In the genomic region with DNA sequence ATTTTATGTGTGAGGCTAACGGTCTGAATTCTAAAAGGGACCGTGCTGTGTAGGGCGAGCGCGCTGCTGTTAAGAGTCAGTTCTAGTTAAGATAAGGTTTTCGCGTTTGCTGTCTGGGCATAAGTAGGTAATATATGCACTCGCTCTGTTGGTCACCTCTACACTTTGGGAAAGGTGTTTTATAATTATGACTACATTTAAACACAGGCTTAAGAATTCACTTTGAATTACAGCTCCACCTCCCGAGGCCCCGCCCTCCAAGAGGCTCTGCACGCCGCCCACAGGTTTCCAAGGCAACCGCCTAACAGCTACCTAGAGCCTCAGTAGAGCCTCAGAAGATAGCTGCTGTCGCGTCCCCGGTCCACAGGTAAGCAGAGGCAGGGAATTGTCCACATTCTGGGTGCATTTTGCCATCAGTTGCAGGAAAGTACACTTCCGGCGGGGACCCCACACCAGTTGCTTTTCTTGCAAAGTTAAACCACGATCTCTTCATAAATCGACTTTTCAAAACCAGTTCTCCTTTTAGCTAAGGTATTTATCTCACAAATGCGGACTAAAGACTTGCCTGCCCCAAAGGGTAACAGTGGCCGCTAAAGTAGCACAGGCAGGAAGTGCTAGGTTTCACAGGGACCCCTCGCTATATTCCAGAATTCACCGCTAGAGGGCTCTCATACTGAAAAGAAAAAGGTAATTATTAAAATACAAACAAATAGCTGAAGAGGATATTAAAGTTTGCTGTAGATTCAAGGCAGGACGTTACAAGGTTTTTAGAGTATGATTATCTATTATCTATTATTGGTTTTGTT, we compare ENCODE assay signal across 8 mouse cellular contexts. TPM values are rescaled to one million over a fixed set of nuclear protein-coding genes. Genes with fewer than 3 reads are reported as not detected.
A peak's percentile ranks its signal among the peaks of the same experiment; 100 is the strongest.
DNase-seq lines count a peak whose midpoint lies in the region; ATAC-seq and TF ChIP-seq lines count a peak whose summit lies in the region.

Gene Ak9 (plus strand): TSS at position 342 of the 806 bp plus-strand sequence.

- no peaks in the 10 kb centered on the region for H3K36me3 ChIP-seq in forebrain, embryonic 14.5 days (ENCODE audit: control insufficient read depth, insufficient read depth, low read length)
- H3K36me3 ChIP-seq in liver, embryonic 16.5 days (ENCODE audit: control insufficient read depth, insufficient read depth) = no peaks in the 10 kb centered on the region
- no peaks in the 10 kb centered on the region for H3K36me3 ChIP-seq in neural tube, embryonic 12.5 days
- no peaks in the 10 kb centered on the region for H3K36me3 ChIP-seq in stomach, postnatal 0 days (ENCODE audit: control insufficient read depth, insufficient read depth, low read length)

- under 1% methylated on average over 25 of the region's 25 CpGs for WGBS in forebrain, embryonic 14.5 days
- under 1% methylated on average over 25 of the region's 25 CpGs for WGBS in large intestine, adult 2 months
- 1% methylated on average over 25 of the region's 25 CpGs for WGBS in liver, embryonic 16.5 days (ENCODE audit: insufficient replicate concordance)
- 1% methylated on average over 25 of the region's 25 CpGs for WGBS in neural tube, embryonic 12.5 days
- WGBS in stomach, postnatal 0 days = under 1% methylated on average over 25 of the region's 25 CpGs

- H3K27ac ChIP-seq in forebrain, embryonic 14.5 days (ENCODE audit: low read depth, low read length) = peak within 1 kb of the TSS; percentile 72
- peak within 1 kb of the TSS; percentile 67 for H3K27ac ChIP-seq in liver, embryonic 16.5 days (ENCODE audit: low read length)
- H3K27ac ChIP-seq in neural tube, embryonic 12.5 days = peak within 1 kb of the TSS; percentile 62; the same call in 1 of the 2 replicates
- peak within 1 kb of the TSS; percentile 84 for H3K27ac ChIP-seq in stomach, postnatal 0 days (replicated peaks)

- peak; percentile 79 for TF ChIP-seq CTCF in stomach, postnatal 0 days (IDR thresholded peaks at IDR 0.05; ENCODE audit: low read depth)

- peak within 1 kb of the TSS; percentile 83 for H3K9ac ChIP-seq in forebrain, embryonic 14.5 days (ENCODE audit: low read length)
- peak within 1 kb of the TSS; percentile 95 for H3K9ac ChIP-seq in liver, embryonic 16.5 days (ENCODE audit: low read depth, low read length)
- H3K9ac ChIP-seq in neural tube, embryonic 12.5 days = peak within 1 kb of the TSS; percentile 86
- H3K9ac ChIP-seq in stomach, postnatal 0 days (ENCODE audit: low read length) = peak within 1 kb of the TSS; percentile 87

- intact Hi-C loops in heart, postnatal 14 days (cut with DNase I) = loop anchor here (5.0 to 10.0 kb wide), 3 partner anchors 151 to 381 kb away; partner anchors contain the start of gene Zbtb24

- ATAC-seq in forebrain, embryonic 14.5 days = peak; percentile 88
- ATAC-seq in liver, embryonic 16.5 days (ENCODE audit: low read depth) = peak; percentile 86
- ATAC-seq in neural tube, embryonic 12.5 days (ENCODE audit: low FRiP score, low read depth) = peak; percentile 82
- ATAC-seq in stomach, postnatal 0 days (ENCODE audit: low FRiP score, low TSS enrichment) = peak; percentile 86

- H3K4me2 ChIP-seq in forebrain, embryonic 14.5 days (ENCODE audit: low read length) = peak within 1 kb of the TSS; percentile 88
- peak within 1 kb of the TSS; percentile 98 for H3K4me2 ChIP-seq in liver, embryonic 16.5 days (ENCODE audit: low read depth, low read length)
- H3K4me2 ChIP-seq in neural tube, embryonic 12.5 days (replicated peaks) = peak within 1 kb of the TSS; percentile 76
- peak within 1 kb of the TSS; percentile 95 for H3K4me2 ChIP-seq in stomach, postnatal 0 days (replicated peaks; ENCODE audit: low read depth)

- no peaks in the 10 kb centered on the region for H3K9me3 ChIP-seq in forebrain, embryonic 14.5 days (replicated peaks; ENCODE audit: control insufficient read depth, low read length)
- no peaks in the 10 kb centered on the region for H3K9me3 ChIP-seq in liver, embryonic 16.5 days (replicated peaks; ENCODE audit: control insufficient read depth, low read length)
- no peaks in the 10 kb centered on the region for H3K9me3 ChIP-seq in neural tube, embryonic 12.5 days
- H3K9me3 ChIP-seq in stomach, postnatal 0 days (ENCODE audit: control insufficient read depth, low read length) = no peaks in the 10 kb centered on the region

- H3K4me1 ChIP-seq in forebrain, embryonic 14.5 days (ENCODE audit: control insufficient read depth, insufficient read depth, low read length) = peaks cover 8% of the 10 kb centered on the region
- H3K4me1 ChIP-seq in liver, embryonic 16.5 days (ENCODE audit: control insufficient read depth, low read depth, low read length) = peaks cover 13% of the 10 kb centered on the region
- H3K4me1 ChIP-seq in neural tube, embryonic 12.5 days = peaks cover 10% of the 10 kb centered on the region
- H3K4me1 ChIP-seq in stomach, postnatal 0 days (replicated peaks; ENCODE audit: control insufficient read depth, insufficient read depth) = no peaks in the 10 kb centered on the region

- H3K4me3 ChIP-seq in forebrain, embryonic 14.5 days (ENCODE audit: low read depth, low read length) = peak within 1 kb of the TSS; percentile 76
- peak within 1 kb of the TSS; percentile 94 for H3K4me3 ChIP-seq in liver, embryonic 16.5 days (ENCODE audit: low read depth, low read length)
- peak within 1 kb of the TSS; percentile 85 for H3K4me3 ChIP-seq in neural tube, embryonic 12.5 days
- peak within 1 kb of the TSS; percentile 92 for H3K4me3 ChIP-seq in stomach, postnatal 0 days (ENCODE audit: low read depth, low read length)

- TF ChIP-seq EP300 in stomach, postnatal 0 days (optimal IDR thresholded peaks at IDR 0.05) = no peak

- H3K27me3 ChIP-seq in forebrain, embryonic 14.5 days (replicated peaks; ENCODE audit: control insufficient read depth, insufficient read depth, low read length) = no peaks in the 10 kb centered on the region
- H3K27me3 ChIP-seq in liver, embryonic 16.5 days (ENCODE audit: control insufficient read depth, insufficient read depth, low read depth, low read length) = no peaks in the 10 kb centered on the region
- no peaks in the 10 kb centered on the region for H3K27me3 ChIP-seq in neural tube, embryonic 12.5 days (replicated peaks)
- no peaks in the 10 kb centered on the region for H3K27me3 ChIP-seq in stomach, postnatal 0 days (ENCODE audit: control insufficient read depth, insufficient read depth, low read length)

- peak; percentile 87 for DNase-seq in ES-CJ7 (ENCODE audit: low read depth, low spot score)
- DNase-seq in cerebellum, adult 11 months = peak; percentile 81
- DNase-seq in forebrain, embryonic 14.5 days (ENCODE audit: low spot score) = peak; percentile 94
- DNase-seq in heart, postnatal 14 days = peak; percentile 82 to 87
- DNase-seq in large intestine, adult 2 months (ENCODE audit: low read depth, low spot score) = peak; percentile 85
- peak; percentile 90 for DNase-seq in stomach, postnatal 0 days (ENCODE audit: low spot score)

RNA-seq across cellular contexts. Expression of gene Ak9, which starts in this region (rescaled TPM):
- 0.13 and 0.14 TPM in 2 replicates for polyA plus RNA-seq in forebrain, embryonic 14.5 days (2014; fragmentation: Nextera tagmentation; extraction: Ambion mirVana)
- under 1 TPM; 0.05 to 0.07 TPM for total RNA-seq in heart, postnatal 14 days (2021)
- not detected in 2 replicates for polyA plus RNA-seq in large intestine, adult 2 months (2012; rRNA removed)
- polyA plus RNA-seq in liver, embryonic 16.5 days (2015; fragmentation: Nextera tagmentation; extraction: Ambion mirVana) = not detected in 2 replicates
- 0.03 and 0.04 TPM in 2 replicates for polyA plus RNA-seq in neural tube, embryonic 12.5 days (2016; fragmentation: Nextera tagmentation; extraction: Ambion mirVana)
- 0.01 TPM in 1 of 2 replicates, not detected in the other for polyA plus RNA-seq in stomach, postnatal 0 days (2015; fragmentation: Nextera tagmentation; extraction: Ambion mirVana)

Comparison
In these comparisons a context has a peak if more than half of its experiments do, and no peak if none do; other contexts are left out.
1. Peak in every context shown above with its lines: DNase-seq, ATAC-seq, H3K4me3 ChIP-seq and H3K27ac ChIP-seq.
2. Peak in DNase-seq, ATAC-seq, H3K4me3 ChIP-seq, H3K27ac ChIP-seq, H3K9ac ChIP-seq and H3K4me2 ChIP-seq in forebrain, embryonic 14.5 days; RNA of the gene not detected or under 1 TPM.
3. Peak in DNase-seq in heart, postnatal 14 days; RNA of the gene not detected or under 1 TPM.
4. Peak in DNase-seq in large intestine, adult 2 months; RNA of the gene not detected or under 1 TPM.
5. Peak in ATAC-seq, H3K4me3 ChIP-seq, H3K27ac ChIP-seq, H3K9ac ChIP-seq and H3K4me2 ChIP-seq in liver, embryonic 16.5 days; RNA of the gene not detected or under 1 TPM.
6. Peak in ATAC-seq, H3K4me3 ChIP-seq, H3K27ac ChIP-seq, H3K9ac ChIP-seq and H3K4me2 ChIP-seq in neural tube, embryonic 12.5 days; RNA of the gene not detected or under 1 TPM.
7. Peak in DNase-seq, ATAC-seq, H3K4me3 ChIP-seq, H3K27ac ChIP-seq, H3K9ac ChIP-seq and H3K4me2 ChIP-seq in stomach, postnatal 0 days; RNA of the gene not detected or under 1 TPM.